Comparison of ENCODE assay signal across 20 mouse cellular contexts in genomic region chrX:159711070-159712029, GRCm38 (mm10).
DNase-seq lines count a peak whose midpoint lies in the region; ATAC-seq and TF ChIP-seq lines count a peak whose summit lies in the region.
"Had no signal": no experiment of that assay in that cellular context is flagged by ENCODE, and none has a peak within 500 bp of the region (broad histone marks: within the 10 kb centered on the region; RNA-seq: fewer than 3 reads in every experiment).

No protein-coding gene starts in this region.

- TF ChIP-seq POLR2A in spleen, adult 2 months (IDR thresholded peaks at IDR 0.05; ENCODE audit: low read depth, low read length), result no peak
- TF ChIP-seq POLR2A in myocyte (IDR thresholded peaks at IDR 0.05; ENCODE audit: insufficient read length, low read depth), result peak; percentile 13

- H3K27ac ChIP-seq in kidney, embryonic 16.5 days (ENCODE audit: low read length), result no peak overlapping the region
- peak overlapping the region; percentile 22; the same call in 1 of the 2 replicates for H3K27ac ChIP-seq in spleen, adult 2 months (ENCODE audit: insufficient read depth, low read length)
- H3K27ac ChIP-seq in midbrain, embryonic 11.5 days (ENCODE audit: low read depth, low read length), result no peak overlapping the region
- H3K27ac ChIP-seq: embryonic facial prominence, embryonic 15.5 days; heart, embryonic 10.5 days; hindbrain, embryonic 12.5 days had no signal

- peaks cover 40% of the 10 kb centered on the region for H3K79me2 ChIP-seq in myocyte (ENCODE audit: control insufficient read depth, insufficient read depth)

- 0 out of 2 replicates have a peak, but pooled peaks cover 10% of the 10 kb centered on the region for H3K4me1 ChIP-seq in kidney, embryonic 16.5 days (ENCODE audit: insufficient read depth, low read length)
- H3K4me1 ChIP-seq in spleen, adult 2 months (ENCODE audit: control insufficient read depth, insufficient read depth, insufficient read length), result peaks cover 6% of the 10 kb centered on the region; the same call in 1 of the 2 replicates
- H3K4me1 ChIP-seq in midbrain, embryonic 11.5 days (ENCODE audit: control insufficient read depth, insufficient read depth, low read length), result no peaks in the 10 kb centered on the region
- H3K4me1 ChIP-seq: embryonic facial prominence, embryonic 15.5 days; heart, embryonic 10.5 days had no signal

- WGBS in kidney, embryonic 16.5 days, result 74% methylated on average over 13 of the region's 13 CpGs
- 77% methylated on average over 13 of the region's 13 CpGs for WGBS in spleen, adult 2 months
- 86% methylated on average over 13 of the region's 13 CpGs for WGBS in midbrain, embryonic 11.5 days

- no peak overlapping the region for H3ac ChIP-seq in myocyte (ENCODE audit: control insufficient read depth, insufficient read length)

- DNase-seq in kidney, adult 11 months, result no peak
- DNase-seq in spleen, adult 2 months (ENCODE audit: low read depth in 1 of 2, low spot score in 2 of 2), result no peak
- DNase-seq in spleen, adult 18-20 months, result no peak
- DNase-seq in midbrain, embryonic 11.5 days (ENCODE audit: low spot score, missing footprints), result no peak
- DNase-seq in B cell, adult 2 months, result no peak
- DNase-seq: adrenal gland, postnatal 36 days; cerebellum, adult 2 months; embryo, embryonic 11 days; gastrocnemius, postnatal 36 days; heart, postnatal 10 days; left cerebral cortex, postnatal 4 days; midbrain, embryonic 14.5 days; thymus, postnatal 14 days had no signal

- H3K36me3 ChIP-seq in kidney, embryonic 16.5 days (ENCODE audit: insufficient read depth, low read length), result no peaks in the 10 kb centered on the region
- H3K36me3 ChIP-seq in spleen, adult 2 months (ENCODE audit: control insufficient read depth, insufficient read depth, low read length), result no peaks in the 10 kb centered on the region
- no peaks in the 10 kb centered on the region for H3K36me3 ChIP-seq in myocyte (ENCODE audit: control insufficient read depth, insufficient read depth)
- no peaks in the 10 kb centered on the region for H3K36me3 ChIP-seq in midbrain, embryonic 11.5 days (ENCODE audit: control insufficient read depth, insufficient read depth, low read length)
- H3K36me3 ChIP-seq: embryonic facial prominence, embryonic 15.5 days; heart, embryonic 10.5 days; hindbrain, embryonic 12.5 days had no signal

- H3K9me3 ChIP-seq in kidney, embryonic 16.5 days (ENCODE audit: low read length), result no peaks in the 10 kb centered on the region
- H3K9me3 ChIP-seq in midbrain, embryonic 11.5 days (ENCODE audit: control insufficient read depth, low read length), result no peaks in the 10 kb centered on the region
- H3K9me3 ChIP-seq: embryonic facial prominence, embryonic 15.5 days; heart, embryonic 10.5 days; hindbrain, embryonic 12.5 days had no signal

- peaks cover 9% of the 10 kb centered on the region; the same call in 1 of the 2 replicates for H3K27me3 ChIP-seq in kidney, embryonic 16.5 days (ENCODE audit: insufficient read depth, low read length)
- no peaks in the 10 kb centered on the region for H3K27me3 ChIP-seq in spleen, adult 2 months (ENCODE audit: control insufficient read depth, insufficient read depth, low read length)
- H3K27me3 ChIP-seq in myocyte (ENCODE audit: control insufficient read depth, insufficient read depth, insufficient read length), result no peaks in the 10 kb centered on the region
- peaks cover 6% of the 10 kb centered on the region for H3K27me3 ChIP-seq in midbrain, embryonic 11.5 days (ENCODE audit: control insufficient read depth, insufficient read depth, low read length)

- no peak overlapping the region for H3K4me2 ChIP-seq in kidney, embryonic 16.5 days (replicated peaks; ENCODE audit: low read depth, low read length)
- peak overlapping the region; percentile 81 for H3K4me2 ChIP-seq in myocyte (ENCODE audit: low read depth)
- no peak overlapping the region for H3K4me2 ChIP-seq in midbrain, embryonic 11.5 days
- H3K4me2 ChIP-seq: embryonic facial prominence, embryonic 15.5 days; hindbrain, embryonic 12.5 days had no signal

- no peak overlapping the region for H3K9ac ChIP-seq in kidney, embryonic 16.5 days (replicated peaks; ENCODE audit: low read length)
- H3K9ac ChIP-seq in midbrain, embryonic 11.5 days (ENCODE audit: low read length), result no peak overlapping the region
- H3K9ac ChIP-seq: embryonic facial prominence, embryonic 15.5 days; hindbrain, embryonic 12.5 days had no signal

- ATAC-seq in kidney, embryonic 16.5 days (ENCODE audit: low FRiP score, low TSS enrichment), result peak; percentile 65; the same call in 1 of the 2 replicates
- ATAC-seq in activated CD4-positive, CD25-positive, alpha-beta regulatory T cell, adult 4 months, result peak; percentile 18
- ATAC-seq in midbrain, embryonic 11.5 days (ENCODE audit: low FRiP score), result no peak
- ATAC-seq: intestine, embryonic 16.5 days had no signal

- no peak overlapping the region for H3K4me3 ChIP-seq in kidney, embryonic 16.5 days (ENCODE audit: low read length)
- H3K4me3 ChIP-seq in spleen, adult 2 months (ENCODE audit: extremely low read depth, insufficient read depth, insufficient read length), result peak overlapping the region; percentile 27
- peak overlapping the region; percentile 4 for H3K4me3 ChIP-seq in myocyte
- no peak overlapping the region for H3K4me3 ChIP-seq in midbrain, embryonic 11.5 days (ENCODE audit: low read depth, low read length)
- H3K4me3 ChIP-seq: embryonic facial prominence, embryonic 15.5 days; heart, embryonic 10.5 days; hindbrain, embryonic 12.5 days had no signal

- TF ChIP-seq CTCF in spleen, adult 2 months (IDR thresholded peaks at IDR 0.05; ENCODE audit: extremely low read depth, insufficient read depth, insufficient read length, insufficient replicate concordance), result no peak

TF ChIP-seq in myocyte, 11 proteins besides CTCF, POLR2A, EP300 and RAD21:
- TF ChIP-seq MYOD1 (IDR thresholded peaks at IDR 0.05; ENCODE audit: control insufficient read depth in 1 of 3, insufficient read length in 2 of 3, low read depth in 2 of 3) (peak in 2 of 3 experiments; percentile 51 to 70), MYOG (IDR thresholded peaks at IDR 0.05; ENCODE audit: control insufficient read depth in 1 of 3, insufficient read depth in 1 of 3, insufficient read length in 2 of 3, low read depth in 2 of 3) (peak in 1 of 3 experiments; percentile 77), REST (IDR thresholded peaks at IDR 0.05; ENCODE audit: insufficient read depth, insufficient read length) (no peak)

Comparison
In these comparisons a context has a peak if more than half of its experiments do, and no peak if none do; other contexts are left out.
1. H3K4me3 ChIP-seq: peak in spleen, adult 2 months (single experiment) and myocyte (single experiment); none in kidney, embryonic 16.5 days (single experiment) and midbrain, embryonic 11.5 days (single experiment).